Mouse (Mus musculus): ENCODE data around the gene Cib4.
A peak's percentile ranks its signal among the peaks of the same experiment; 100 is the strongest.

DNA sequence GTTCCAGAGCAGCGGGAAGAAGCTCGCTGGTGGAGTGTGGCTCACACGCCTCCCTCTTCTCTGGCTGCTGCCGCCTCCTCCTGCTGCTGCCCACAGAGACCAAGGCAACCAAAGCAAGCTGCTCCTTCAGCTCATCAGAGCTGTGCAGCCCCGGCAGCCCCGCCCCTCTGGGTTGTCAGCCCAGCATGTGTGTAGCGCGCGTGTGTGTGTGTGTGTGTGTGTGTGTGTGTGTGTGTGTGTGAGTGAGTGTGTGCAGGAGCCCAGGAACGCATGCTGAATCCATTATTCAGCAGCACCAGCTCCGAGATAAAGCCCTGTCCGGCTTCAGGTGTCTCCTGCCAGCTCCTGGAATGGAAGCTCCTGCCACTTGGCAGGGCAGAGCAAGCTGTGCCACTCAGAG is 83.8 kb downstream of the Cib4 start, which contains the start of gene Otof:
- no peak for TF ChIP-seq CTCF (IDR thresholded peaks at IDR 0.05; ENCODE audit: extremely low read depth, insufficient read depth, low read length)
- 0 out of 2 replicates have a peak, but pooled peaks have one; percentile 19 for TF ChIP-seq POLR2A (IDR thresholded peaks at IDR 0.05; ENCODE audit: extremely low read depth, insufficient read depth, low read length)
